Mouse (Mus musculus) left cerebral cortex, postnatal 25 days (tissue): ENCODE data around the gene Onecut3. TPM values are rescaled to one million over a fixed set of nuclear protein-coding genes. Genes with fewer than 3 reads are reported as not detected.

Source experiments
- DNase-seq, 2 experiments: peaks; one replicate each; pipeline ENCODE4 v3.0.0; 2022; ENCODE audit warnings: low spot score in 2 of 2, mixed read lengths in 1 of 2
- intact Hi-C: fragments of 180-260 bp; cut with DNase I; formaldehyde crosslinking; loops from one replicate; pipeline ENCODE4 v1.15.1; 2025
- total RNA-seq, 2 experiments: library from RNA; stranded (reverse); gene quantifications; 2 replicates each; pipeline ENCODE4 v1.2.3; 2021

The Onecut3 gene
- total RNA-seq, 2 experiments from 2014 or later: not detected

DNA sequence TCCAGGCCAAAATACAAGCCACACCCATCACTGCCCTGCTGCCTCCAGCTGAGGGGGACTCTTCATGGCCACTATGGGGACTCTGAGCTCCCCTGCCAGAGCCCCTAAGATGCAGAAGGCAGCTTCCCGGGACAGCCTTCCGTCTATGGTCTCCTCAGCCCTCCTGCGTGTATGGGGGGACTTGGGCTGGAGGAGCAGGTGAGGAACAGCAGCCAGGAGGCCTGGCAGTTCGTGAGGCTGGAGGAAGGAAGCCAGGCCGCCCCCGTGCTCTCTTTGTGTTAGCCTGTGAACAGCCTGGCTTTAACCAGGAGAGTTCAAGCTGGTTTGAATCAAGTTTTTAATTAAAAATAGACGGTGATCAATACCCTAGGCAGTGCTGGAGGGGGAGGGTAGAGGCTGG, 7.7 kb downstream of the Onecut3 start:
- no peak for DNase-seq
- intact Hi-C loops: no loop called here

DNA sequence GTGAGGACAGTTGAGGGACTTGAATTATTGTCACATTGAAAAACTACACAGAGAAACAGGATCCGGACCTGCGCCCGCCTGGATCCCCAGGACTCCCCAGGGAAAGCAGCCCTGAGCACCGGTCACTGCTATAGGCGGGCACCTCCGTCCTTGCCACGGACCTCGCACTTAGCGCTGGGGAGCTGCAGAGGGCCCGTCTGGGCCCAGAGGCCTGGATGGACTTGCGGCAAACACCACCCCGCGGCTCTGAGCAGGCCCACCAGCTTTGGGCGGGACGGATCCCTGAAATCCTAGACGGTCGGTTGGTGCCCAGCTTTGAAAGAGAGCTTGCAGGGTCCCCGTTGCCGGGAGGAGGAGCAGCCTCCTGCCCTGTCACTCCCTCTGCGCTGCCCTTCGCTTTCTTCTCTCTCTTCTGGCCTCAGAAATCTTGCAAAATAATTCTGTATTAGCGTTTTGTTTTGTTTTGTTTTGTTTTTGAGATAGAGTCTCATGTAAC, 8.2 kb downstream of the Onecut3 start:
- DNase-seq: no peak
- intact Hi-C loops: no loop called here

DNA sequence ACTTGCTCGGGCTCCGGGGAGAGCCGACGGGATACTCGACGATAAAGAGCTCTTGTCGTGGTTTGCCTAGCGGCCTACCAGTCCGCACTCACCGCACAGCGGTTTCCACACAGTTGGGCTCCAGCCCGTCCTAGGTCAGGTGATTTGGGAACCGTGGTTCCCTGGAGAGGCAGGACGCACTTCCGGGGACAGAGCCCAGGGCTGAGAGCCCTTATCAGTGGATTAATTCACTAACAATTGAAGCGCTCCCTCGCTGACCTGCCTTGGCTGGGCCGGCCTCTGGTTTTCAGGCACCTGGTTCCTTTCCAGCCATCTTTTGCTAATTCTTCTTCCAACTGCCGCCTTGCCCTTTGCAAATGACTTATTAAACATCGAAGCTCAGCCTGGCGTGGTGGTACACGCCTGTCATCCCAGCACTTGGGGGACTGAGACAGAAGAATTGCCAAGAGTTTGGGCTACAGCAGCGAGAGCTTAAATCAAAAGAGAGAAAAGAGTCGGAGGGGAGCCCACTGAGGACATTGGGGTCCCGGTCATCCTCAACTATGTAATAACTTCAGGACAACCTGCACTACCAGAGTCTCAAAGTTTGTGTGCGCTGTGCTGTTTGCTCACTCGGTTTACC, 9.1 kb downstream of the Onecut3 start:
- intact Hi-C loops: no loop called here
- no peak for DNase-seq

DNA sequence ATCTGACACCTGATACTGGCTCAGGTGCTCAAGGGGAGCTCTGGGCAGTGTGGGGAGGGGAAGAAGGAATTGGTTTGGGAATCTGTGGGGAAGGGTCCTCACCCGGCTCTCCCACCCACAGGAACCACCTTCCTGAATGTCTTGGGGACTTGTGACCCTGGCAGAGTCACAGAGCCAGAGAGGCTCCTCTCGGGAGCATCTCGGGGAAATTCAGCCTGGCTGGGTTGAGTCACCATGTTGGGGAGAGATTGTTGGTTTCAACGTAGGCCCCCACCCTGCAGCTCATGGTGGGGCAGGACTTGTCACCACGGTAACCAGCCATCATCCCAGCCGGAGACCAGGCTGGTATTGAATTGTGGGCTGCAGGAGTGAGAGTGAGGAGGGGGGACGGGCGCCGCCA, 10.1 kb downstream of the Onecut3 start:
- intact Hi-C loops: loop anchor here (5.0 kb wide), 1 partner anchor 43 kb away; no protein-coding TSS in a partner anchor
- DNase-seq: no peak

DNA sequence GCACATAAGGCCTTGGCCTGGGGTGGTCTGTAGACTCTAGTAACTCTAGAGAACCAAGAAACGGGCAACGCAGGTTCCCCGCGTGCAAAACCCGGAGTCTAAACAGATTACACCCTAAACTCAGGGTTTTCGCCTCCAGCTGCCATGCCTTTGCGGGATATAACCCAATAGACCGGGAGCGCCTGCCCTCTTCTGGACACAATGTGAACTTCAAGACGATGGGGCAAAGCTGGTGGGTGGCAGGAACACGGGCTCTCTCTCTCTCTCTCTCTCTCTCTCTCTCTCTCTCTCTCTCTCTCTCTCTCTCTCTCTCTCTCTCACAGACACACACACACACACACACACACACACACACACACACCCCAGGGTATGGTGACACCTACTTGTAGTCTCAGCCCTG, 11.6 kb downstream of the Onecut3 start:
- peak; percentile 29 to 34 for DNase-seq

DNA sequence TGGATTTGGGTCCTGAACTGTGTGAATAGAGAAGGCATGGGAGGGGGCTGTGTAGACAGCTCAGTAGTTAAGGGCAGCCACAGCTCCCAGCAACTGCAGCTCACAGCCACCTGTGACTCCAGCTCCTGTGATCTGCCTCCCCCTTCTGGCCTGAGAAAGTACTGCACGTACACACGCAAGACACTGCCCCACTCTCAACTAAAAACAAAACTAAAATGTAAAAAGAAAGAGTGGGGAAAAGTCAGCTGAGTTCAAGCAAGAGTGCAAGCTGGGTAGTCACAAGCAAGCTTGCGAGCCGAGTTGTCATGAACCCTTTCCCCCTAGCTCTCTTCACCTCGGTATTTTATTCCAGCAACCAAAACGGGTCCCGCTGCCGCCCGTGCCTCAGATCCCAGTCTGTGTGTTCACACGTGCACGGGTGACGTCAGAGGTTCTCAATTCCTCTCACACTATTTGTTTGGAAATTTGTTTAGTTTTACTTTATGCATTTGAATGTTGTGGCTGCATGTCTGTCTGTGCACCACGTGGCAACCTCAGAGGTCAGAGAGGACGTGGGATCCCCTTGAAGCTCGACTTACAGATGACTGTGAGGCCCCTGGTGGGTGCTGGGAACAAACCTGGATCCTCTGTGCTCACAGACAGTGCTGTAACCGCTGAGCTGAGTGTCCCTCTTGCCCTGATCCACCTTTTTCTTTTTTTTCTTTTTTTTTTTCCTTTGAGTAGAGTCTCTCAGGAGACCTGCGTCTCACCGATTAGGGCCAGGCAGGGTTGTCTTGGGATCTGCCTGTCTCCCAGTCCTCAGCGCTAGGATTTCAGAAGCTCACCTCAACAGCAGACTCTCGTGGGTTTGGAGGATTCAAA, 15.0 kb downstream of the Onecut3 start:
- intact Hi-C loops: loop anchor here (1.0 to 5.0 kb wide), 2 partner anchors 38 to 63 kb away; no protein-coding TSS in a partner anchor
- DNase-seq: peak; percentile 71 to 75

More for the DNA sequence above, 11.6 kb downstream of the Onecut3 start:
- intact Hi-C loops: loop anchor here (5.0 kb wide), 1 partner anchor 41 kb away; no protein-coding TSS in a partner anchor

DNA sequence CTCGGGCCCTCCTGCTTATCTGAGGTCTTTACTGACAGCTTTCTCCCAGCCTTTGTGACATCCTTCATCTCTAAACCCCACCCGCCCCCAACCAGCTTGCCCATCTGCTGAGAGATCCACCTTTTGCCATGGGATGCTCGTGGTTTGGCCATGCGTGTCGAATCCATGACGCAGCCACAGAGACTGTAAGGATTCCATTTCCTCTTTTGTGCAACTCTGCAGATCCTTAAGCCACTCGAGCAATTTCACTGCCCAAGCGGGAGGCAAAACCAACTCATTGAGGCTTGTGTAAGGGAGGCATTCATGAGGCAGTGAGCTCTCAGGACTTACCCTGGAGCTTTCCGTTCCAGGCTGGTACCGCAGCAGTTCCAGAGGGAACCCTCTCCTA, 15.6 kb downstream of the Onecut3 start:
- no peak for DNase-seq
- intact Hi-C loops: no loop called here

DNA sequence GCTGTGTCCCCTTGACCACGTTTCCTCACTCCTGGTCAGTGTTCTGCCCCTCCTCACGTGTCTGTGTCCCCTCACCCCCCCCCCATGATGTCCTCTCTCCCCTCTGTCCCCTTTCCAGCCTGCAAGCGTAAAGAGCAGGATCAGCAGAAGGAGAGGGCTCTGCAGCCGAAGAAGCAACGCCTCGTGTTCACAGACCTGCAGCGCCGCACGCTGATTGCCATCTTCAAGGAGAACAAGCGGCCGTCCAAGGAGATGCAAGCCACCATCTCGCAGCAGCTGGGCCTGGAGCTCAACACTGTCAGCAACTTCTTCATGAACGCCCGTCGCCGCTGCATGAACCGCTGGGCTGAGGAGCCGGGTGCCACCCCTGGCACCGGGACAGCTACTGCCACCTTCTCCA, 19.1 kb downstream of the Onecut3 start:
- DNase-seq: no peak
- intact Hi-C loops: no loop called here

DNA sequence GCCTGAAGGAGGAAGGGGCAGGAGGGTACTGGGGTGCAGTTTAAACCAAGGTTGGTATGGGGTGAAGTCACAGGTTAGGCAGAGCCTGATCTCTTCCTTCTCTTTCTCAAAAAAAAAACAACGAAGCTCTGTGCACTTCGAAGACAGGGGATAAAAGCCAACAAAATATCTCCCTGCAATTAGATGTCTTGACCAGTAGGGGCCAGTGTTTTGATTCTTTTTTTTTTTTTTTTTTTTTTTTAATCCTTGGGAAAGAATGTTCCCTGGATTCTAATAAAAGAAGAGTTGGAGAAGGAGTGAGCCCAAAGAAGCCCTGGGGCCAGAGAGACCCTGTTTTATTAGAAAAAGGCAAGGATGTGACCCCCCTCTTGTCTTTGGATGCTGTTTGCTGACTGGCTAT, 24.7 kb downstream of the Onecut3 start:
- intact Hi-C loops: no loop called here
- no peak for DNase-seq

DNA sequence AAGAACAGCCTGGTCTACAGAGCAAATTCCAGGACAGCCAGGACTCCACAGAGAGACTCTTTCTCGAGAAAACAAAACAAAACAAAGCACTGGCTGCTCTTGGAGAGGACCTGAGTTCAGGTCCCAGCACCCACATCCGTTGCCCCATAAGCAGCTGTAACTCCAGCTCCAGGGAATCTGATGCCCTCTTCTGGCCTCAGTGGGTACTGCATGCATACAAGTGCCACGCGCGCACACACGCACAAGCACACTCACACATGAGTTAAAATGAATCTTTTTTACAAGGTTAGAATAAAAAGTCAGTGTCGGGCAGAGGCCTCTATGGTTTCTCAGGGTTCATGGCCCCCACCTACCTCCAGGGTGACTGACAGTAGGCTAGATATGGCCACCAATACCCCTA, 28.7 kb downstream of the Onecut3 start:
- no peak for DNase-seq
- intact Hi-C loops: no loop called here

DNA sequence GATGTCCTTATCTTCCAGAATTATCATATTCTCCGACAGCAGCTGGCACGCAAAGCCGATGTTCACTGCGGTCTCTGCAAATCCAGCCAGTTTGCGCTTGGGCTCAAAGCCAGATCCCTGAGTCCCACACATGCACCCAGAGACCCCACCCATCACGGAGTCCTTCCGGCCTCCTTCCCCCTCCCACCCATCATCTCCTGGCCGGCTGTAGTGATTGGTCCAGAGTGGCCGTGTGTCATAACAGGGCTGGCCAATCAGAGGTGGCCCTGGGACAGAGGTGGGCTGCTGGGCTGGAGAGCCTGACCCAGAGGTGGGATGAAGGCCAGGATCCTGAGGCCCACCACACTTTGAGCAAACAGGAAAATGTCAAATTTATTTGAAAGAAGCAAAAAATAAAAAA, 31.5 kb downstream of the Onecut3 start:
- intact Hi-C loops: no loop called here
- DNase-seq: no peak

DNA sequence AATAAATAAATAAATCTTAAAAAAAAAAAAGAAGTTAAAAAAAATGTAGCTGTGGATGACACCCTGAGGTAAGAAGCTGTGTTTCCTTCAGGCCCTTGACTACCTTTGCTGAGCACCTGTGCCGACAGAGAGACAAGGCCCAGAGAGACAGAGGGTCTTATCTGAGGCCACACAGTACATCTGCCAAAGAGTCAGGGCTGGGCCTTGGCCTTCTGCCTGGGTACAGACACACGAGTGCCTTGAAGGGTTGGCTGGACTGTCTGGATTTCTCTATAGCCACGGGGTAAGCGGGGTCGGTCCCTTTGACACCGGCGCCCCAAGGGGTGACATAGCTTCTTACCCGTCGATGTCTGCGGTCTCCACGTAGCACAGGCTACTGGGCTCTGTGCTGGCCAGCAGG, 38.1 kb downstream of the Onecut3 start:
- no peak for DNase-seq
- intact Hi-C loops: no loop called here

DNA sequence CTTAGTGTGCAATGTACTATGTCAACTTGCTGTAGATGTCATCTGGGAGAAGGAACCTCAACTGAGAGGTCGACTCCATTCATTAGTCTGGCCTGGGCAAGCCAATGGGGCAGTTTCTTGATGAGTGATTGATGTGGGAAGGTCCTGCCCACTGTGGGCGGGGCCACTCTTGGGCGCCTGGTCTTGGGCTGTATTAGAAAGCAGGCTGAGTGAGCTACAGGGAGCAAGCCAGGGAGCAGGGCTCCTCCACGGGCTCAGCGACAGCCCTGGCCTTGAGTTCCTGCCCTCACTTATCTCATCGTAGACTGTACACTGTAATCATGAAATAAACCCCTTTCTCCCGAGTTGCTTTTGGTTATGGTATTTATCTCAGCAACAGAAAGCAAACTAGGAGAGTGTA, 39.1 kb downstream of the Onecut3 start:
- no peak for DNase-seq
- intact Hi-C loops: no loop called here

DNA sequence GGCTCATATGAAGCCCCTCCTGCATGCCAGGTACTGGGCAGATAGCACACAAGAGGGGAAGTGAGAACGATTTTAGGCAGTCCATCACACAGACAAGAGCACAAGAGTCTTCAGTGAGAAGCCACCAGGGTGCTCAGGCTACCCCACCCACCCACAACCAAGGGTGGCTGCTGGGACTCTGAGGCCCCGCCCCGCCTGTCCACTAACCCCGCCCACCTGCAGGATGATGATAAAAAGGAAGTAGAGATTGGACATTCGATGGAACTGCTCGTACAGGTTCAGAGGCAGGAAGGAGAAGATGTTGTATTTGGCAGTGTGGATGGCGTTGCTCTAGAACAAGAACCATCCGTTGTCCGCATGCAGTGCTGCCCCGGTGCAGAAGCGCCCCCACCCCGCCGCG, 40.4 kb downstream of the Onecut3 start:
- intact Hi-C loops: no loop called here
- no peak for DNase-seq

DNA sequence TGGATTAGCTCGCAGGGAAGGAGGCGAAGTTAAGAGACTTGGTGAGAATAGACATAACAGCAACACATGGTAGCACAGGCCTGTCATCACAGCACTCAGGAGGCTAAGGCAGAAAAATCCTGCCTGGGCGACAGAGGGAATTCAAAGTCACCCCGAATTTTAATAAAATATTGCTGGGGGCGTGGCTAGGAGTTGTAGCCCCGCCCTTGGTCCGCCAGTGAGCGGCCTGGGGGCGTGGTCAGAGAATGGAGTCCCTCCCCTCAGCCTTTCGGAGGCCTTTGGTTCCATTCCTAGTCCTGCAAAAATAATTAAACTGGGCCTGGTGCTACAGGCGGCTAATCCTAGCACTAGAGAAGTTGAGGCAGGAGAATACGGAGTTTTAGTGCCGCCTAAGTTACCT, 41.1 kb downstream of the Onecut3 start:
- intact Hi-C loops: no loop called here

DNA sequence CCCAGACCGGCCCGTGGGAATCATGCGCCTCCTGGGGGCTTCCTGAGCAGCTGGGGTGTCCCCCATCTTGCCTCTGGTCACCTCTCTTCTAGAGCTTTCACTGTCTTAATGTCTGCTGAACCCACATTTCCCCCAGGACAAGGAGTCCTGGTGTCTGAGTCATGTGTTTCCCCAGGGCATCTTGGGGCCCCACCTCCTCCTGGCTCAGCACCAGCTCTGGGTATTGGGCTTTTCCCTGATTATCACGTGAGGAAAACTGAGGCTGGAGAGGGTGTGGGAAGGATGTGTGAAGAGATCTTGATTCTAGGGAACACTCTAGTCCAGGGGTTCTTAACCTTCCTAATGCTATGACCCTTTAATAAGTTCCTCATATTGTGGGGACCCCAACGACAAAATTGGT, 43.5 kb downstream of the Onecut3 start:
- DNase-seq: no peak
- intact Hi-C loops: no loop called here

More for the DNA sequence above, 41.1 kb downstream of the Onecut3 start:
- DNase-seq: no peak

DNA sequence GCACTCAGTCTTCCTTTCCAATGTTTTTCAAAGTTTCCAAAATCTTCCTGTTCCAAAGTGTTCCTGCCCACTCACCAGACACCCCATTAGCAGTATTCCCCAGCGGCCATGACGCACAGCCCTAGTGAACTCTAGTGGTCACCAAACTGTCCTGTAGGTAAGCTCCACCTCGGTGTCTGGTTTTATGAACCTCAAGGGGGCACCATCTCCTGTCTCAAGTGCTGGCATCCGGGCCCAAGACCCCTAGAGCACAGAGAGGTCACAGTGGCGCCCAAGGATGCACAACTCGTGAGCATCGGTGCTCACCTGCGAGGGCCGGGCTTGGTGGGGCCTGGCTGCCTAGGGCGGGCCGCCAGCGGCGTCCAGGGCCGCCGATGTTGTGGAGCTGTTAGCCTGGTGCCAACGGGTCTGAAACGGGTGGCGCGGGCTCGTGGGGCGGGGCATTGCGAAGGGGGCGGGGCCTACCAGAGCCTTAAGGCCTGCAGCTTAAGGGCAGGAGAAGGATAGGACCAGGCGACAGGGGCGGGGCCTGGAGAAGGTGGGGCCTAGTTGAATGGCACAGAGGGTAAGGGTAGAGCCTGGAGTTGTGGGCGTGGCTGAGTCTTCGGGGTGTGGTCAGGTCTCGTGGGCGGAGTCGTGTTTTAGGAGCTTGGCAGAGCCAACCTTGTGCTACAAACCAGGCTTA, 44.2 kb downstream of the Onecut3 start, which contains the start of gene Atp8b3:
Gene Atp8b3, minus strand, starts transcription at position 415 of the 685 bp plus-strand sequence.
- intact Hi-C loops: no loop called here
- peak in 1 of 2 experiments; percentile 37 for DNase-seq

DNA sequence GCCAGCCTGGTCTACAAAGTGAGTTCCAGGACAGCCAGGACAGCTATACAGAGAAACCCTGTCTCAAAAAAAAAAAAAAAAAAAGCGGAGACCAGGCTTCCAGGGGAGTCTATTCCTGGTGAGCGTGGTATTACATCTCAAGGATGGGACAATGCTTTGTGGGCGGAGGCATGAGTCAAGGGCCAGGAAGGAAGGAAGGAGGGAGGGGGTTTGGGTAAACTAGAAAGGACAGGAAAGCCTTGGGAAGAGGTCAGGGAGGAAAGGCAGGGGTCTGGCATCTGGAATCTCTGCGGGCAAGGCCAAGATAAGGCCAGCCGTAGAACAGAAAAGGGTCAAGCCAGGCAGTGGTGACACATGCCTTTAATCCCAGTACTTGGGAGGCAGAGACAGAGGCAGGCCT, 44.9 kb downstream of the Onecut3 start:
- intact Hi-C loops: no loop called here
- no peak for DNase-seq

DNA sequence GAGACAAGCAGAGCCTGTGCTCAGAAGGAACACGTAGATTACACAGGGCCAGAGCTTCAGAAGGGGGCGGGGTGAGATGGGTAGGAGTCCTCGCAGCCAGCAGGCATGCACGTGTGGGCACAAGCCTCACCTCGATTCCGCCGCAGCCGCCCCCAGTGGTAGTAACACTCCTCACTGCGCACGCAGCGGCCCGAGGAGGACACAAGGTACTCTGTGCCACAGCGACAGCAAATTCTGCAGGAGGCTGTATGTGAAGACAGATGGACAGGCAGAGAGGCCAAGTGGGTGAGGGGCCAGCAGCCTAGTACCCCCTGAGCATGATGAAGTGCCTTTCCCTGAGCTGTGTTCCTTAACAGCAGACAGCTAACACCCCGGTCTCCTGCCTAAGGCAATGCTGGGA, 49.2 kb downstream of the Onecut3 start:
- DNase-seq: no peak
- intact Hi-C loops: no loop called here

DNA sequence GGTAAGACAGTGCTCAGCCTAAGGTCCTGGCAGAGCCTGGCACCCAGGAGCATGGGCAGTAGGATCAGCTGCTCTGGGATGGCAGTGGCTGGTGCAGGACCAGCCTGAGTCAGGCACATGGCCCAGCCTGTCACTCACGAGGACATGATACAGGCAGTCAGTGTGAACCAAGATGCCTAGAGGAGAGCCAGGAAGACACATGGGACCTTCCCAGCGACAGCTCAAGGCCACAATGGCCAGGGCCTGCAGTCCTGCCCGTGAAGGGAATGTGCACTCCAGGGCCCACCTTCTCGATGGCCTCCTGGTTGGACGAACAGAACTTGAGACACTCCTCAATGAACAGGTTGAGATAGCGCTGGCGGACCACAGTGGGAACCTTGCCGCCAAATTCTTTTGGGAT, 51.0 kb downstream of the Onecut3 start:
- intact Hi-C loops: loop anchor here (5.0 kb wide), 1 partner anchor 38 kb away; no protein-coding TSS in a partner anchor
- no peak for DNase-seq
